In the genomic region with DNA sequence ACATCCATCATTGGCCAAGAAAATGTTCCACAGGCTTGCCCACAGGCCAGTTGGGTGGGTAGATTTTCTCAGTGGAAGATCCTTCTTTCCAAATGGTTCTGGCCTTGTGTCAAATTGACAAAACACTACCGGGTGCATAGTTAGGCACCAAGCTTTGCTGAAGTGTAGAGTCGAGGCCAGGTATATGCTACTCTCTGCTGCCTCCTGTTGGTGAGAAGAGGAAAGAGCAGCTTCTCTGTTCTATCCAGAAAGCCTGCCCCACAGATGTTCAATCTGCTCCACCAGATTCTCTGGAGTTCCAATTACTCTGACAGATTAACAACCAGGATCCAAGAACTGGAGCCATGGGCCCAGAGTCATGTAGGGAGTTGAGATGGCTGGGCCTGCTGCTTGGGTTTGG, we compare ENCODE assay signal across 14 mouse cellular contexts.
DNase-seq lines count a peak whose midpoint lies in the region; ATAC-seq and TF ChIP-seq lines count a peak whose summit lies in the region.
"Had no signal": no experiment of that assay in that cellular context is flagged by ENCODE, and none has a peak within 500 bp of the region (broad histone marks: within the 10 kb centered on the region; RNA-seq: fewer than 3 reads in every experiment).

No protein-coding gene starts in this region.

- H3K4me2 ChIP-seq in liver, postnatal 0 days (ENCODE audit: low read depth, low read length) = no peak overlapping the region
- H3K4me2 ChIP-seq: heart, embryonic 12.5 days; intestine, embryonic 15.5 days; limb, embryonic 13.5 days; midbrain, embryonic 11.5 days had no signal

- TF ChIP-seq CTCF in gastrocnemius, adult 2 months (IDR thresholded peaks at IDR 0.05) = peak; percentile 49
- peak; percentile 56 for TF ChIP-seq CTCF in liver, postnatal 0 days (IDR thresholded peaks at IDR 0.05; ENCODE audit: low read depth)

- no peaks in the 10 kb centered on the region for H3K4me1 ChIP-seq in liver, postnatal 0 days (ENCODE audit: insufficient read depth)
- H3K4me1 ChIP-seq: intestine, embryonic 15.5 days had no signal

- intact Hi-C loops in gastrocnemius, adult 2 months (cut with DNase I) = no loop called here

- H3K9ac ChIP-seq in liver, postnatal 0 days (replicated peaks) = no peak overlapping the region
- H3K9ac ChIP-seq: heart, embryonic 12.5 days; intestine, embryonic 15.5 days; limb, embryonic 13.5 days had no signal

- H3K9me3 ChIP-seq in liver, postnatal 0 days (ENCODE audit: low read length) = no peaks in the 10 kb centered on the region; the same call in 1 of the 2 replicates
- H3K9me3 ChIP-seq: heart, embryonic 12.5 days; intestine, embryonic 15.5 days had no signal

- 57% methylated on average over 2 of the region's 2 CpGs for WGBS in liver, postnatal 0 days (ENCODE audit: insufficient replicate concordance)

- H3K36me3 ChIP-seq in liver, postnatal 0 days (replicated peaks; ENCODE audit: insufficient read depth, low read length) = no peaks in the 10 kb centered on the region
- H3K36me3 ChIP-seq: heart, embryonic 12.5 days; intestine, embryonic 15.5 days; limb, embryonic 13.5 days had no signal

- peak; percentile 29 for DNase-seq in gastrocnemius, adult 2 months
- DNase-seq in gastrocnemius, postnatal 10 days = no peak
- no peak for DNase-seq in liver, postnatal 0 days
- DNase-seq in liver = no peak
- DNase-seq in R1 (ENCODE audit: low read depth, low spot score) = peak; percentile 49
- no peak for DNase-seq in right cerebral cortex, postnatal 4 days
- DNase-seq: adrenal gland, postnatal 25 days had no signal

- TF ChIP-seq EP300 in liver, postnatal 0 days (IDR thresholded peaks at IDR 0.05; ENCODE audit: low read depth) = no peak

- H3K4me3 ChIP-seq in gastrocnemius, adult 2 months = no peak overlapping the region
- no peak overlapping the region for H3K4me3 ChIP-seq in liver, postnatal 0 days (ENCODE audit: low read depth, low read length)
- H3K4me3 ChIP-seq: heart, embryonic 12.5 days; intestine, embryonic 15.5 days; limb, embryonic 13.5 days had no signal

- peak overlapping the region; percentile 66 for H3K27ac ChIP-seq in gastrocnemius, adult 2 months
- H3K27ac ChIP-seq in liver, postnatal 0 days (ENCODE audit: low read depth) = no peak overlapping the region
- H3K27ac ChIP-seq: intestine, embryonic 15.5 days; limb, embryonic 13.5 days had no signal

- H3K27me3 ChIP-seq in liver, postnatal 0 days (ENCODE audit: insufficient read depth, low read length) = no peaks in the 10 kb centered on the region
- H3K27me3 ChIP-seq: heart, embryonic 12.5 days; intestine, embryonic 15.5 days had no signal

- no peak for ATAC-seq in liver, postnatal 0 days
- ATAC-seq in megakaryocyte progenitor cell, adult 5-6 weeks (replicated peaks; ENCODE audit: poor library complexity) = peak; percentile 58; the same call in 1 of the 2 replicates
- no peak for ATAC-seq in activated CD4-positive, CD25-positive, alpha-beta regulatory T cell, adult 4 months
- ATAC-seq: forebrain, embryonic 16.5 days; intestine, embryonic 15.5 days had no signal

Comparison
In these comparisons a context has a peak if more than half of its experiments do, and no peak if none do; other contexts are left out.
1. DNase-seq: peak in gastrocnemius, adult 2 months (single experiment) and R1 (single experiment); none in gastrocnemius, postnatal 10 days (single experiment), liver, postnatal 0 days (single experiment), liver (single experiment) and right cerebral cortex, postnatal 4 days (single experiment).